Mouse (Mus musculus) cerebellum, adult 2 months (tissue): ENCODE measurements around the gene Slc25a48.

Source experiments
- CTCF ChIP-seq: fragments of 200-500 bp; IDR thresholded peaks from 2 replicates; pipeline ENCODE4 v1.5.1; 2011; ENCODE audit warnings: low read depth, mild to moderate bottlenecking, control low read depth, low read length, moderate library complexity, borderline replicate concordance; ENCODE audit not compliant: insufficient read depth
- POLR2A ChIP-seq: fragments of 200-500 bp; IDR thresholded peaks from 2 replicates; pipeline ENCODE4 v1.6.1; 2011; ENCODE audit warnings: low read length, control low read depth, borderline replicate concordance; ENCODE audit not compliant: insufficient read depth

DNA sequence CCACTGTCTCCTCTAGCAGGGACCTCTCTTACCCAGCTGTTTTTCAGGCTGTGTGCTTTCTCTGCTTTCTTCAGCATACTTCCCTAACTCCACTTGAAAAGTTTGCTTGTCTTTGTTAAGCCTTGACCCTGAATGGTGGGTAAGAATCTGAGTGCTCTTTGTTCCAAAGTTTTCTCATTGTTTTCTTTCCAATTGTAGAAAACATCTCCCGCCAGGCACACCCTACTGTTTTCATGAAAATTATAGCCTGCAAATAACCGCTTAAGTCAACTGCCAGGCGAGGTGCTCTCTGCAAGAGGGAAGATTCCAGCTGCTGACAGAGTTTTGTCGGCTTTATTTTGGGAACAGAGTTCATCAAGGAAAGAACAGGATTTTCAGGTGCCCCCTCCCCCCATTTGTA, 37.0 kb upstream of the Slc25a48 start:
- no peak for TF ChIP-seq CTCF
- TF ChIP-seq POLR2A, result no peak
